Mouse (Mus musculus): ENCODE results near the gene Tmco5.
A peak's percentile ranks its signal among the peaks of the same experiment; 100 is the strongest.

The Tmco5 gene

DNA sequence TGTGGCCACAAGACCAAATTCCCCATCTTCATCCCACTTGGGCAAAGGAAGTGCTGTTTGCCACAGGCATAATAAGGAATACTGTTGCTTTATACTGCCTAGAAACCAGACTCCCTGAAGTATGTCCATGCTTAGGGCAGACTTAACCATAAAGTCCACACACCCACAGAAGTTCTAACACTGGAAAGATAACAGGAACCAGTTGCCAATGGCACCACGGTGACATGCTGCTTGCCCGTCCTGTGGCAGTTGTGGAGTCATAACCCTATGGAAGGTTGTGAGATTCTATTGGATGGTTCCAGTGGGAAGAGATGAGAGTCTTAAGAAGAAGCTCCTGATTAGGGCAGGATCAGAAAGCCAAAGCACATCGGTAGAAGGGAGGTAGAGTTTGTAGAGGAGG lies at the start of gene Tmco5:
Tmco5 (plus strand) TSS at position 301 of the 400 bp plus-strand sequence.
- no peak for DNase-seq (ENCODE audit: low spot score in 2 of 2)

DNA sequence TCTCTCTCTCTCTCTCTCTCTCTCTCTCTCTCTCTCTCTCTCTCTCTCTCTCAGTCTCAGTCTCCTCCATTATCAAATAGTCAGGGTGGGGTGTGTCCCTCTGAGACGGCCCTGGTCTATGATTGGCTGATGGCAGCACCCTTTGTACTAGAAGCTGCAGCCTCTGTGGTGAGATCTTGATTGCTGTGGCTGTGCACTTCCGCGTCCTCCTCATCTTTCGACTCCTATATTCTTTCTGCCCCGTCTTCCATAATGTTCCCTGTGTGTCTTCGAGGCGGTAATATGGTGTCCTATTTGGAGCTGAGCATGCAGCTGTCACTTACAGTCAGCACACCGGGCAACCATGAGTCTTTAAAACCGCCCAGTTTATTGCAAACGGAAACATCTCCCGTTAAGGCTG lies 46.6 kb upstream of the Tmco5 start:
- no peak for DNase-seq (ENCODE audit: low spot score in 2 of 2)

DNA sequence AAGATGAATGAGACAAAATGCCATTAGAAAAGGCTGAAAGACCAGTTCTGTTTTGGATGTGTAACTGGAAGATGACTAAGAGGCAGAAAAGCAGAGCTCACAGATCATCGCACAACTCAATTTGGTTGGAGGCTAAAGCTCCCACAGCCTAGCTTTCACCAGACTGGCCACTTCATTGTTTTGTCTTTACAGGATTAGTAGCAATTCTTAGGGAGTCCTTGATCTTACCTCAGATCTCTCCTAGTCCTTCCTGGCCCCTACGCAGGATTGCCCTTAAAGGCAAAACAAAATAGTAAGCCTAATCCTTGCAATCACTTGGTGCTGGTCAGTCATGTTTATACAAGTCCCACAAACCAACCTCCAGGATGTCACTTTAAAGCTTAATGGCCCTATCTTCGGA lies 40.7 kb upstream of the Tmco5 start:
- DNase-seq (ENCODE audit: low spot score in 2 of 2) = no peak

DNA sequence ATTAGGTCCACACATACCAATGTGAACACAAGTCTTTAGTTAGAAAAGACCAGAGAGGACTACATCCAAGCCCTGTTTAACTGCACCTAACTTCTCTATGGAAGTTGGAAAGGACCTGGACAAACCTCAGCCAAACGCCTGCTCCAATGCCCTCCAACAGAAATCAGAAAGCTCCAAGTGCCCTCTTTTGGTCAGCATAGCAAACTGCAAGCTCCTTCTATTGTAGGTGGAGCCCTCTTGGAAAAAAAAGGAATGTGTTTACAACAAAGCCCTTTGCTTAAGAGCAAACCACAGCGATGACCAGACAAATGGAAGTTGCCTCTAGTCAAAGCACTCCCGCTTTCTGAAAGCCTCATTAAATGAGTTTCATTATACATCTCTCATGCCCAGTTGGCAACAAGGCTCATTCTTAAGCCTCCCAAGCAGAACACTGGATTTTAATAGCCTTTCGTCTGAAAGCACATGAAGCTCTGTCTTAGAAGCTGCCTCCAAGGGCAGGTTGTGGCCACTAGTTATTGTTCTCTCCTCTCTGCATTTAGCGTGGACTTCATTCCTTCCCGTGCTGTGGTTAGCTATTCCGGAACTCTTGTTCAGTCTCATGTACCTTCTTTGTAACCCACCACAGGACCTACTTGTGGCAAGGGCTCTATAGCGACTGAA lies 39.8 kb upstream of the Tmco5 start:
- DNase-seq (ENCODE audit: low spot score in 2 of 2) = no peak

DNA sequence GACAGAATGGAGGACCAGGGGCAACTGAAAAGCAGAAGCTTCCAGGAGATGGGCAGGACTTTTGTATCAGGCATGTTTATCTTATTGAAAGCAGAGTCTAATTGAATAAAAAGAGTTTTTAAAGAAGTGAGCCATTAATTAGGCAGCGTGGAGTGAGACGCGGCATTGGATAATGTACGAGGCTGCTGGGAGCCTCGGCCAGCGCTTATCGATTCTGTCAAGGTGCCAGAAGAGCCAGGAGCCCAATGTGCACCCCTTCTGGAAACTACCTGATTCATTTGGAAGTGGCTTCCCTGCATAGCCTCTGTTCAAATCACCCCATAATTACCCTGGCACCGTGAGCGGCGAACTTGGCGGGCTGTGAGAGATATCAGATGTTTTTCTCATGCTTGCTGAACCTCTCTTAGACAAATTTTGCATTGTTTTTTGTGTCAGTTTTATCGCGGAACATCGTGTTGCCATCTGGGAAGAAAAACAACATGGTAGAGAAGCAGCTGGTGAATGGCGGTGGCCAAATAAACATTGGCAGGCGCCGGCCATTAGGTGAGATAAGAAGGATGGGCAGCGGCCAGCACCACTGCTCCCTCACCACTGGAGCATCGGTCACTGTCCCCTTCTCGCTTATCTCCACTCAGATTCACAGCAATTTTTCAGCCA lies 28.4 kb upstream of the Tmco5 start:
- no peak for DNase-seq (ENCODE audit: low spot score in 2 of 2)

DNA sequence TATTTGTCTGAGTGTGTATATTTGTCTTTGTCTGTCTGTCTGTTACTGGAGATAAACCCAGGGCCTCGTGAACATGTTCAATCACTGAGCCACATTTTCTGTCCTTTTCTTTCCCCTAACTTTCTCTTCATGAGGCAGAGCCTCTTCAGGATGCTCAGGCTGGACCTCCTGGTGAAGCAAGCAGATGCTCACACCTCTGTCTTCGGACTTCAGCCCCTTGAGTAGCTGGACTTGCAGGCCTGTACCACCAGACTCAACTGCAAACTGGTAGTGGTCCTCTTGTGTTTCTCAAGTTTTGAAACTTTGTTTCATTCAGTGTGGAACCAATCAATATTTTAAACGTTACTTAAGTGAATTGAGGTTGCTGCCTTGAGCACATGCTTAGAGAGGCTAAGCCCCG lies 27.1 kb upstream of the Tmco5 start:
- no peak for DNase-seq (ENCODE audit: low spot score in 2 of 2)

DNA sequence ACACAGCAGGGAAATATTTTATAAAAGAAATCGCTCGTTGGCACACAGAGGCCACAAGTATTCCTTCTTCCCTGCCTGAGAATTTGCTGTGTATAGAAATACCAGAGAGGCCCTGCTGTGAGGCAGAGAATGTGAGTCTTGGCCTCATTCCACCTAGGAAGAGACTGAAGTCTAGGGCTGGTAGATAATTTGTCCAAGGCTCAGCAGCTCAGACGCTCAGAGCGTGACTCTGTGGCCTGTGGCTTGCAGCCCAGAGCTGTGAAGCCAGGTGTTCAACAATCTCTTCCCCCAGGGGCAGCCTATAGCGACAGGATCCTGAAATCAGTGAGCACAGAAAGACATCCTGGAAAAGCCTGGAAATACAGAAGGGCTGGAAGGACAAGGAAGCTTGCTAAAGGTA lies 26.2 kb upstream of the Tmco5 start:
- no peak for DNase-seq (ENCODE audit: low spot score in 2 of 2)

DNA sequence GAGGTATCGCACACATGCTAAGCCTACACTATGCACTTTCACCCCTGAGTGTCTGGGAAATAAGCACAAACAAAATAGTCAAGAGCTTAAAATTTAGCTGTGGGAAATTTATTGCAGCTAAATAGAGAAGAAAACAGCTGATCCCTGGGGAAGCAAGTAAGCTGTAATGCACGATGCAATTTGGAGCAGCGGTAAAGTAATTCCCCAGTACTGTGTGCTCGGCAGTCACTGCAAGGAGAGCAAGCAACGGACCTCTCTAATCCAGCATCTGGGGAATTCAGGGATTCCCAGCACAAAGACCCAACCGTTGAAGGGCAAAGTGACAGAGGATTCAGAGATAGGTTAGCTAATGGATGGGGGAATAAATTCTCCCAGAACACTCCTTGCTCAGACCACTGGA lies 19.8 kb upstream of the Tmco5 start:
- no peak for DNase-seq (ENCODE audit: low spot score in 2 of 2)

DNA sequence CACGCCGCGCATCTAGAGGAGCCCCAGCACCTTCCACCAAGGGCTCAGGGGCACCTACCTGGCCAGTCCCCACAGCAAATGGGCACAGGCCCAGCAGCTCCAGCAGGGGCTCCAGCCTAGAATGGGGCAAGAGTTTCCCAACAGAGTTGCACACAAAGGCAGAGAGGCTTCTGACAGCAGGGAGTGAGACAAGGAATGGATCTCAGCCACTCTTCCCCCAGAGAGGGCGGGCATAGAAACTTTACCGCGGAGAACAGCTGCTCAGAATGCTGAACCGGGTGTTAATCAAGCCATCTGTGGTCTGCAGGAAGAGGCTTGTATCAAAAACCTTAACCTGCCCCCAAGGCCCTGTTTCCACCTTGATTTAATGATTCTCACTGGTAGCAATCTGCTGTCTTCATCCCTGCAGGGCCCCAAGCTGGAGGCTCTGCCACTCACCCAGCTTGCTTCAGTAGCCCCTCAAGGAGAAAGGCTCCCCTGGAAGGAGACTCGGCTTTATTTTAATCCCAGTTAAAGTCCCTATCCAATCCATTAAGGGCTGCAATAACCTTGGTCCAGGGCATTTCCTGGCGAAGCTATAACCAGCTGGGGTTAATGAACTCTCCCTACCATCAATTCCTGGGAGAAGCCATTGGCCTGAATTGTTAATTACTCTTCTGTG lies 1.4 kb upstream of the Tmco5 start:
- no peak for DNase-seq (ENCODE audit: low spot score in 2 of 2)

DNA sequence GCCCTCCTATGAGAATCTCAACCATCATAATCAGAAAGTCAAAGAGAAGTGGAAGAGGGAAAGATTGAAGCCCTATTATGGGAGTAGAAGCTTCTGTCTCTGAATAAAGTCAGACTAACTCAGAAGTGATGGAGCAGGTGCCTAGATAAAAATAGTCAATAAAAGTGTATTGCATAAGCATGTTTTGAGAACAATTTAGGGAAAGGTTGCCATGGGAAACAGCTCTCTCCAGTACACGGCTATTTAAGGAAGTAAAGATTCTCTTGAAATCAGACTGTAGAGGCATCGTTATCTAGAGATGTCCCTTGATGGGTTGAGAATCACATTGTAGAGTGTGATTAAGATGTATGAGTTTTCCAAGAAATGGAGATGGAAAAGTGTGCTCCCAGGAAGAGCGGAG lies 1.2 kb downstream of the Tmco5 start:
- no peak for DNase-seq (ENCODE audit: low spot score in 2 of 2)

DNA sequence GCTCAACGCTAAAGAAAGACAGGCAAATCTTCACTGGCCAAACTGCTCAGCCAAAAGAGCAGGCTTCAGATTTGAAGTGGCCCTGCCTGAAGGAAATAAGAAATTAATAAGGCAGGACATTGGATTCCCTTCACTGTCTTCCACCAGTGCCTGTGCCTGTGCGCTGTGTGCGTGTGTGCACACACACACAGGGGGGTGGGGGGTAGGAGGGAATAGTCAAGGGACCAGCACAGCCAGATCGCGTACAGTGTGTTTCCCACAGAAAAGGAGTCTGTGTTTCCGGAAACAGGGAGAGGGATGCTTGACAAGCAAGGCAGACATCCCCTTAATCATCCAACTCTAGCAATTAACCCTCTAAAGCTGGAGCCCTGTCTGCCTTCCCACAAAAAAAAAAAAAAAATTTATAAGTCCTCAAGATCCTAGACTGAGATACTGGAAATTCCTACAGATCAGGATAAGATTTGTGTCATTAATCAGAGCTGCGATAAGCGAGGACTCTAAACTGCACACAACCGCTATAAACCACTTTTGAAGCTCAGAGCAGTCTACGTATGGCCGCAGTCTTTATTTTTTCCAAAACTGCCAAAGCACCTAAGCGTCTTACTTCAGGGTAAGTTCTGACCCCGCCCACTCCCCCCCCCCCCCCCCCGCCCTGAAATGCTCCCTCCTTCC lies 15.0 kb downstream of the Tmco5 start:
- no peak for DNase-seq (ENCODE audit: low spot score in 2 of 2)

DNA sequence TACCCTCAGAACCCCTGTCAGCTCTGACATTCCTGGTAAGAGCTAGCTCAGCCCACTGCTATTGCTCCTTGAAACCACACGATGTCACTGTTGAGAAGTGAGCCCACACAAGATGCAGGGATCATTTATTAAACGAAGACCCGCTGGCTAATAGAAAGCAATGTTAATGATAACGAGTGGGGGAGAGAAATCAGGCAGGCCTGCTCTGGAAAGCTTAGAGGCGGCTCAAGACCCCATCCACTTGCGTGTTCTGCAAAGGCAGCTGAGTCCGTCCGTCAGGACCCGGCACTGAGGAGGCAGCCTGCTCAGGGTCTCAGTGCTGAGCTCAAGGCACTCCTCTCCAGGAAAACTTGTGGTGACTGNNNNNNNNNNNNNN lies 15.5 kb downstream of the Tmco5 start:
- DNase-seq (ENCODE audit: low spot score in 2 of 2) = no peak

DNA sequence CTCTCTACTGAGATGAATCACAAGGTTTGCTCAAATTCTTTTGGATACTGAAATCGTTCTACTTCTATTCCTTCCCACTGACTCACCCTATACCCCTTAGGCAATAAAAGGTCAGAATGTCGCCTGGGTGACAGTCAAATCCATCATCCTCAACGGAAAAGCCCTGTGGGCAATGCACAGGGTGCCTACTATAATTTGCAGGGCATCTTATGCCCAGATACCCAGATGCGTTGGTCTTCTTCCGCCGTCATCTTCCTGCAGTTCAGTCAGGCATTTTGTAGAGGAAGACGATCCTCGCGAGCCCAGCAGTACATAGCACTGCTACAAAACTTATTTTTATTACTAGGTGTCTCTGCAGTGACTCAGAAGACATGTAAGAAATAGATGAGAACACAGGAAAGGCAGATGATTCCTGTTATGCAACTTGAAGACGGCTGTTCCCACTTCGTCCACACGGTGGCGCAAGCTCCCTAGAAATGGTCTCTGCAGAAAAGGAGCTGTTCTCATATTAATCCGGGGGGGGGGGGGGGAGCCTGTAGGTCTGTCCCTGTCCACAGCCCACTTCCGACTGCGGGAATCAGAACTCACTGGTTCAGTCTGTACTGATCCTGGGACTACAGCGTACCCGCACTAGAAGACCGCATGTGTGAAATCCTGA lies 21.3 kb downstream of the Tmco5 start:
- DNase-seq (ENCODE audit: low spot score in 2 of 2) = peak; percentile 71 to 92

DNA sequence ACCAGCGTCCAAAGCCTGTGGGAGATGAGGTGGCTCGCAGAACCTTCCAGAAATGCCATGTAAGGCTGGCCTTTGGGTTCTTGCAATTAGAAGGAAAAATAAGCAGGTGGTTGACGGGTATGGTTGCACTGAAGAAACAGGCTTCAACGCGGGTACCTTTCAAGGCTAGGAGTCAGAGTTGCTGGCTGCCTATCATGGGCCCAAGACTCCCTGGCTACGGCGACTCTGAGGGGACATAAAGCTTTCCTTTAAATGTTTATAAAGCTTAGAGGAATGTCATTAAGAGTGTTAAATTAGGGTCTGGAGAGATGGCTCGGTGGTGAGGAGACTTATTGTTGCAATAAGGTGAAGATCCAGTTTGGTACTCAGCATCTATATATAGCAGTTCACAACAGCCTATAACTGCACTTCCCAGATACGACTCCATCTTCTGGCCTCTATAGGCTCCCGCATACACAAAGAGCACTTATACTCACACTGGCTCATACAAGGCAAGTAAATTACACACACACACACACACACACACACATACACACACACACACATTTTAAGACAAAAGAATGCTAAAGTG lies 21.9 kb downstream of the Tmco5 start:
- DNase-seq (ENCODE audit: low spot score in 2 of 2) = no peak

DNA sequence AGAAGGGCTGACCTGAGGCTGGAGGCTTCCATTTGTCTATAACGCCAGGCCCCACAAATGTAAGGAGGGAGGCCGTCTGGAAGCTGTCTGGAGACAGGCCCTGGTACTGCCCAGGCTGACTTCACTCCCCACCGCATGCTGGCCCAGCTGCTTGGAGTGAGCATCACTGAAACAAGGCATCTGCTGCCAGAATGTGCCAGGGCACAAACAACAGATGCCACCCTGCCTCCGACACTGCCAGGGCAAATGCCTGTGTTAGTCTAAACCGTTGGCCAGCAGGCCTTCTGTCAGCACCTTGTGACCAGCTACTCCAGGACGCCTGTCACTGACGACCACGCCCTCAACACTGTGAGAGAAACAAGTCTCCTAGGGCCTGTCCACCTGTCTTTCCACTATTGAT lies 29.8 kb downstream of the Tmco5 start:
- no peak for DNase-seq (ENCODE audit: low spot score in 2 of 2)

DNA sequence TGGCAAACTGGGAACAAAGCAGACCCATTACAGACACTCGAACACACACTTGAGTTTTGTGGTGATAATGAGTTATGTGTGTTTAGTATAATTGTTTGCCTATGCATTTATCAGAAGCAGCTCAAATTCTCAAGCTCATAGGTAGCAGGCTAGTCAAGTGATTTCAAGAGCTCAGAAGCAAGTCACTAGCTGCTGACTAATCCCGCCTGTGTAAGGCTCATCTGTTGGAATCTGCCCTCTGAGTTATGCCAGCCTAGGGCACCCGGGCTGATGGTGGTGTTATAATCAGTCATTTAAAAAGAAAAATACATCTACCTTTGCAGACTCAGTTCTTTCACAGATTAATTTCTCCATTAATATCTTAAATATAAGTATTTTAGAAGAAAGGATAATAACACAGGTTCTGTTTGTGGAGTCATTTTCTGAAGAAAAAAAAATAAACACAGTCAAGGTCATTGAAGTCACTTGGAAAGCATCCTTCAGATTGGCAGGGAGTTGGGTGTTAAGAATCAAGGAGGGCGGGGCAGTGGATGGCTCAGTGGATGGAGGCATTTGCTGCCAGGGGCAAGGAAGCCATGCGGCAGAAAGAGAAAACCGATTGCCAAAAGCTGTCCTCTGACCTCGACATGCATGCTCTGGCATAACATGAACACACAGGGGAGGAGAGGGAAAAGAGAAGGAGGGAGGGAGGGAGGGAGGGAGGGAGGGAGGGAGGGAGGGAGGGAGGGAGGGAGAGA lies 34.0 kb downstream of the Tmco5 start:
- no peak for DNase-seq (ENCODE audit: low spot score in 2 of 2)

DNA sequence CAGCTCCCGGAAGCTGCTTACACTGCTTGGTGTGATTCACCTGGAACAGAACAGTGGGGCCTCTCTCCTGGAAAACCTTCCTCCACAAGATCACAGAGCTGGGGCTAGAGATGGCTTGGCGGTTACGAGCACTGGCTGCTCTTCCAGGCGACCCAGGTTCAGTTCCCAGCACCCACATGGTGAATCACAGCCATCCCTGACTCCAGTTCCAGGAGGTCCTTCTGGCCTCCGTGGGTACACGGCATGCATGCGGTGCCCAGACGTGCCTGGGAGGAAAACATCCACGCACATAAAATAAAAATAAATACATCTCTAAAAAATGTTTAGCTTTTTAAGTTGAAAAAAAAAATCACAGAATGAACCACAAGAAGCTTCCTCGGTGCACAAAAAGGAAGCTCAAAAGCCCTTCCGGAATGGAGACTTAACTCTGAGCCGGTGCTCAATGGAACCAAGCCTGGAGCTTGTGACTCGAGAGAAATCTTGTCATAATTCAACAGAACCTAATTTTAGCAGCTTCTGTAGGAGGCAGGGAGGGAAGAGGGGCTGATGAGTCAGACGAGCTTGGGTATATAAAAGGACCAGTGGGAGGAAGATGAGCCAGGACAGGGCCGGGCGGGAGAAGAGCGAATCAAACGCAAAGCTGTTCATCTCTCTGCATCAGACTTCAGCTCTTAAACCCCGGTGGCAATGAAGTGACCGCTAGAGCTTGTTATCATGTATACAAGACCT lies 35.4 kb downstream of the Tmco5 start:
- DNase-seq (ENCODE audit: low spot score in 2 of 2) = no peak

DNA sequence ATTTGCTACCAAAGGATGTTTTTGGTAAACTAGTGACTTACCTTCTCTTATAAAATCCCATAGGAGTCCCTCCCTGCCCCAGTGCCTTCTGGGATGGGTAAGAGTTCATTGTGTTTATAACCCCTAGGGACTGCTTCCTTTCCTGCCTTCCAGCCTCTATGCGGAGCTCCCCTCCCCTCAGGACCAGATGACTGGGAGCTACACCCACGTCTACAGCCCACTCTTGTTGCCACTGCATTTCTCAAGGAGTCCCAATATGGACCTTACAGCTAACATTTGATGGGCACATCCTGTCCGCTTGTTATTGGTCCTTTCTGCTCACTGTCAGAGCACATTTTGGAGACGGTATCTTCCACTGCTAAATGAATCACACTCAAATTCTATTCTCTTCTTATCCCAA lies 36.1 kb downstream of the Tmco5 start:
- DNase-seq (ENCODE audit: low spot score in 2 of 2) = no peak

DNA sequence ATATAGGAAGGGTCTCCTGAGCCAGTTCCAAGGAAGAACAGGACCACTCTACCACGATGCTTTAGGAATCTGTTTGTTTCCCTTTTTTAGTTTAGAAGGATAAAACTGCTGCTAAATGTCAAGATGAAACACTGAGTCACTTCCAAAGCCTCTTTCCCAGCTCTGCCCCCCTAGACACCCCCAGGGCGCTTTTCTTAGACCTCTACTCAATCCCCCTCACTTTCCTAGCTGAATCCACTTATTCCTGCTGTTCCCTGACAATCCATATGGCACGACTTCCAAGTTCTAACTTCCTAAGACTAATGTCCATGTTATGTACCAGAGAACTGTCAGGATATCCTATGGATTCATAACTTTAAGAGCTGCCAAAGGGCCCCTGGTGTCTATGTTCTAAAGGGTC lies 40.1 kb downstream of the Tmco5 start:
- DNase-seq (ENCODE audit: low spot score in 2 of 2) = no peak
